Mouse (Mus musculus) mature B cell (primary cell): ENCODE data around the gene Fbxw21.
"Not testable (repeated sequence)": the region's sequence is repeated elsewhere in the genome, so short reads cannot be mapped to it uniquely, and the experiment has no call there.

Source experiments
- in situ Hi-C: fragments of 300-500 bp; cut with MboI; formaldehyde crosslinking; loops from 2 replicates; pipeline ENCODE4 v1.14.3; 2019

The Fbxw21 gene

GRCm38 (mm10) chr9:109161941-109162340 lies at the start of gene Fbxw21:
Fbxw21 (minus strand) TSS chr9:109162041.
- in situ Hi-C loops, result no loop called here

GRCm38 (mm10) chr9:109201347-109201746 lies 39.5 kb upstream of the Fbxw21 start:
- in situ Hi-C loops, result not testable (repeated sequence)

- in situ Hi-C loops, result no loop called here
Observed at GRCm38 (mm10) chr9:109200349-109200748, 38.5 kb upstream of the Fbxw21 start.

- in situ Hi-C loops, result no loop called here
Observed at GRCm38 (mm10) chr9:109199353-109199752, 37.5 kb upstream of the Fbxw21 start.

GRCm38 (mm10) chr9:109195875-109196274 lies 34.0 kb upstream of the Fbxw21 start, which contains the start of gene Fbxw13:
Fbxw13 (minus strand) TSS chr9:109195975.
- in situ Hi-C loops, result not testable (repeated sequence)

- in situ Hi-C loops, result no loop called here
Observed at GRCm38 (mm10) chr9:109177208-109177607, 15.4 kb upstream of the Fbxw21 start.

GRCm38 (mm10) chr9:109176301-109176700 lies 14.5 kb upstream of the Fbxw21 start:
- in situ Hi-C loops, result no loop called here

GRCm38 (mm10) chr9:109167316-109167715 lies 5.5 kb upstream of the Fbxw21 start:
- in situ Hi-C loops, result no loop called here

GRCm38 (mm10) chr9:109140414-109140813 lies 21.4 kb downstream of the Fbxw21 start:
- in situ Hi-C loops, result not testable (repeated sequence)

GRCm38 (mm10) chr9:109130076-109130475 lies 31.8 kb downstream of the Fbxw21 start:
- in situ Hi-C loops, result no loop called here

- in situ Hi-C loops, result no loop called here
Observed at GRCm38 (mm10) chr9:109128211-109128610, 33.6 kb downstream of the Fbxw21 start.

GRCm38 (mm10) chr9:109127076-109127475 lies 34.8 kb downstream of the Fbxw21 start:
- in situ Hi-C loops, result no loop called here

GRCm38 (mm10) chr9:109125481-109125880 lies 36.4 kb downstream of the Fbxw21 start:
- in situ Hi-C loops, result no loop called here

- in situ Hi-C loops, result no loop called here
Observed at GRCm38 (mm10) chr9:109125043-109125442, 36.8 kb downstream of the Fbxw21 start.

GRCm38 (mm10) chr9:109124164-109124563 lies 37.7 kb downstream of the Fbxw21 start:
- in situ Hi-C loops, result loop anchor here (5.0 kb wide), 1 partner anchor 117 kb away; no protein-coding TSS in a partner anchor

- in situ Hi-C loops, result loop anchor here (5.0 kb wide), 1 partner anchor 116 kb away; no protein-coding TSS in a partner anchor
Observed at GRCm38 (mm10) chr9:109123266-109123665, 38.6 kb downstream of the Fbxw21 start.

- in situ Hi-C loops, result loop anchor here (5.0 kb wide), 1 partner anchor 115 kb away; no protein-coding TSS in a partner anchor
Observed at GRCm38 (mm10) chr9:109122553-109123085, 39.2 kb downstream of the Fbxw21 start.

- in situ Hi-C loops, result loop anchor here (5.0 kb wide), 1 partner anchor 114 kb away; no protein-coding TSS in a partner anchor
Observed at GRCm38 (mm10) chr9:109120956-109121355, 40.9 kb downstream of the Fbxw21 start.

- in situ Hi-C loops, result no loop called here
Observed at GRCm38 (mm10) chr9:109119571-109119970, 42.3 kb downstream of the Fbxw21 start.

GRCm38 (mm10) chr9:109118106-109118505 lies 43.7 kb downstream of the Fbxw21 start:
- in situ Hi-C loops, result no loop called here

- in situ Hi-C loops, result no loop called here
Observed at GRCm38 (mm10) chr9:109116205-109116604, 45.6 kb downstream of the Fbxw21 start.

- in situ Hi-C loops, result no loop called here
Observed at GRCm38 (mm10) chr9:109114871-109115270, 47.0 kb downstream of the Fbxw21 start.

- in situ Hi-C loops, result no loop called here
Observed at GRCm38 (mm10) chr9:109114276-109114675, 47.6 kb downstream of the Fbxw21 start.

- in situ Hi-C loops, result no loop called here
Observed at GRCm38 (mm10) chr9:109113331-109113730, 48.5 kb downstream of the Fbxw21 start.
